Mouse (Mus musculus): ENCODE measurements around the gene Rhov.

Rhov gene

GRCm38 (mm10) chr2:119237210-119237870, 33.7 kb downstream of the Rhov start, which contains the start of gene Spint1:
Gene Spint1 (plus strand): TSS chr2:119237362.
- in situ Hi-C loops (cut with MboI), result no loop called here

- in situ Hi-C loops (cut with MboI), result no loop called here
Measured at GRCm38 (mm10) chr2:119236682-119237209, 34.3 kb downstream of the Rhov start.

GRCm38 (mm10) chr2:119229775-119230704, 41.0 kb downstream of the Rhov start, which contains the start of gene Ppp1r14d:
Gene Ppp1r14d (minus strand): TSS chr2:119229906.
- in situ Hi-C loops (cut with MboI), result no loop called here
